Comparison of ENCODE assay signal across 18 mouse cellular contexts in genomic region chr9:61324354-61324753, GRCm38 (mm10). TPM values are rescaled to one million over a fixed set of nuclear protein-coding genes. Genes with fewer than 3 reads are reported as not detected.
DNase-seq lines count a peak whose midpoint lies in the region; ATAC-seq and TF ChIP-seq lines count a peak whose summit lies in the region.
"Had no signal": no experiment of that assay in that cellular context is flagged by ENCODE, and none has a peak within 500 bp of the region (broad histone marks: within the 10 kb centered on the region; RNA-seq: fewer than 3 reads in every experiment).

No protein-coding gene starts in this region.

- H3K27ac ChIP-seq in liver, adult 2 months (replicated peaks; ENCODE audit: insufficient read depth, low read depth, low read length), result no peak overlapping the region
- H3K27ac ChIP-seq in liver, embryonic 12.5 days, result no peak overlapping the region
- peak overlapping the region; percentile 76 for H3K27ac ChIP-seq in forebrain, embryonic 12.5 days
- H3K27ac ChIP-seq in midbrain, embryonic 11.5 days (ENCODE audit: low read depth, low read length), result no peak overlapping the region
- H3K27ac ChIP-seq: heart, embryonic 10.5 days; limb, embryonic 10.5 days; liver, embryonic 15.5 days had no signal

- H3K9ac ChIP-seq in liver, adult 2 months (ENCODE audit: low read depth, low read length), result no peak overlapping the region
- H3K9ac ChIP-seq in liver, embryonic 12.5 days, result no peak overlapping the region
- H3K9ac ChIP-seq in forebrain, embryonic 12.5 days, result no peak overlapping the region
- H3K9ac ChIP-seq in midbrain, embryonic 11.5 days (ENCODE audit: low read length), result no peak overlapping the region
- H3K9ac ChIP-seq: liver, embryonic 15.5 days had no signal

- H3K9me3 ChIP-seq in liver, embryonic 12.5 days (replicated peaks), result no peaks in the 10 kb centered on the region
- no peaks in the 10 kb centered on the region for H3K9me3 ChIP-seq in forebrain, embryonic 12.5 days
- no peaks in the 10 kb centered on the region for H3K9me3 ChIP-seq in midbrain, embryonic 11.5 days (ENCODE audit: control insufficient read depth, low read length)
- H3K9me3 ChIP-seq: heart, embryonic 10.5 days; limb, embryonic 10.5 days; liver, embryonic 15.5 days had no signal

- H3K36me3 ChIP-seq in liver, adult 2 months (ENCODE audit: control insufficient read depth, insufficient read depth, low read length), result no peaks in the 10 kb centered on the region
- H3K36me3 ChIP-seq in liver, embryonic 12.5 days, result no peaks in the 10 kb centered on the region
- H3K36me3 ChIP-seq in forebrain, embryonic 12.5 days (replicated peaks), result no peaks in the 10 kb centered on the region
- no peaks in the 10 kb centered on the region for H3K36me3 ChIP-seq in midbrain, embryonic 11.5 days (ENCODE audit: control insufficient read depth, insufficient read depth, low read length)
- H3K36me3 ChIP-seq: heart, embryonic 10.5 days; limb, embryonic 10.5 days; liver, embryonic 15.5 days had no signal

- 92% methylated on average over 12 of the region's 12 CpGs for WGBS in liver, adult 2 months
- WGBS in liver, embryonic 12.5 days (ENCODE audit: insufficient replicate concordance), result 31% methylated on average over 12 of the region's 12 CpGs
- 5% methylated on average over 12 of the region's 12 CpGs for WGBS in forebrain, embryonic 12.5 days
- 4% methylated on average over 12 of the region's 12 CpGs for WGBS in midbrain, embryonic 11.5 days

- 0 out of 2 replicates have a peak, but pooled peaks have one; percentile 6 for TF ChIP-seq POLR2A in liver, adult 2 months (IDR thresholded peaks at IDR 0.05; ENCODE audit: extremely low read depth, insufficient read depth, low read length)

- ATAC-seq in liver, embryonic 12.5 days, result no peak
- ATAC-seq in forebrain, embryonic 12.5 days (ENCODE audit: low FRiP score), result peak; percentile 80
- 0 out of 2 replicates have a peak, but pooled peaks have one; percentile 55 for ATAC-seq in midbrain, embryonic 11.5 days (ENCODE audit: low FRiP score)
- no peak for ATAC-seq in monocyte, adult 5-6 weeks (replicated peaks; ENCODE audit: insufficient number of reproducible peaks, low FRiP score, low TSS enrichment, poor library complexity, severe bottlenecking)
- ATAC-seq: activated CD4-positive, CD25-positive, alpha-beta regulatory T cell, adult 4 months had no signal

- peaks cover 23% of the 10 kb centered on the region for H3K4me1 ChIP-seq in liver, adult 2 months (ENCODE audit: control insufficient read depth, insufficient read depth, low read length)
- peaks cover 30% of the 10 kb centered on the region for H3K4me1 ChIP-seq in liver, embryonic 12.5 days
- H3K4me1 ChIP-seq in forebrain, embryonic 12.5 days, result peaks cover 37% of the 10 kb centered on the region
- H3K4me1 ChIP-seq in midbrain, embryonic 11.5 days (ENCODE audit: control insufficient read depth, insufficient read depth, low read length), result peaks cover 15% of the 10 kb centered on the region

- no peak overlapping the region for H3K4me2 ChIP-seq in liver, embryonic 12.5 days
- peak overlapping the region; percentile 17 for H3K4me2 ChIP-seq in forebrain, embryonic 12.5 days
- peak overlapping the region; percentile 32 for H3K4me2 ChIP-seq in midbrain, embryonic 11.5 days
- H3K4me2 ChIP-seq: liver, embryonic 15.5 days had no signal

- H3K4me3 ChIP-seq in liver, adult 2 months (ENCODE audit: insufficient read depth, low read depth, low read length), result no peak overlapping the region
- H3K4me3 ChIP-seq in liver, embryonic 12.5 days, result no peak overlapping the region
- no peak overlapping the region for H3K4me3 ChIP-seq in forebrain, embryonic 12.5 days (replicated peaks)
- H3K4me3 ChIP-seq in midbrain, embryonic 11.5 days (ENCODE audit: low read depth, low read length), result no peak overlapping the region
- H3K4me3 ChIP-seq: heart, embryonic 10.5 days; limb, embryonic 10.5 days; liver, embryonic 15.5 days had no signal

- H3K27me3 ChIP-seq in liver, adult 2 months (ENCODE audit: control insufficient read depth, insufficient read depth, low read length), result no peaks in the 10 kb centered on the region
- H3K27me3 ChIP-seq in liver, embryonic 12.5 days (replicated peaks), result peaks cover 83% of the 10 kb centered on the region
- peaks cover 51% of the 10 kb centered on the region for H3K27me3 ChIP-seq in forebrain, embryonic 12.5 days
- no peaks in the 10 kb centered on the region for H3K27me3 ChIP-seq in midbrain, embryonic 11.5 days (ENCODE audit: control insufficient read depth, insufficient read depth, low read length)

- DNase-seq in liver, adult 2 months (ENCODE audit: extremely low read depth, low read depth, low spot score), result no peak
- peak; percentile 90 for DNase-seq in midbrain, embryonic 11.5 days (ENCODE audit: low spot score, missing footprints)
- DNase-seq in retina, postnatal 1 day, result peak; percentile 69
- DNase-seq in cerebellum, adult 11-12 months, result no peak
- DNase-seq: cerebellum, adult 11 months; gastrocnemius, postnatal 10 days; kidney, adult 2 months; kidney, postnatal 4 days; layer of hippocampus, postnatal 36 days; lung, postnatal 4 days; thymus, postnatal 36 days had no signal

- H3K79me2 ChIP-seq in liver, adult 2 months (ENCODE audit: control insufficient read depth, insufficient read depth, low read length), result no peaks in the 10 kb centered on the region

- no peak for TF ChIP-seq CTCF in liver, adult 2 months (IDR thresholded peaks at IDR 0.05; ENCODE audit: low read depth, low read length)

RNA-seq across cellular contexts. Expression of gene Tle3, which starts 47.8 kb away (rescaled TPM):
- 2.4 and 2.9 TPM in 2 replicates for total RNA-seq in liver, adult 2 months (2014; rRNA removed)
- polyA plus RNA-seq in liver, adult 2 months (2012; rRNA removed), result 9.7 and 14.8 TPM in 2 replicates
- 7.7 and 8.2 TPM in 2 replicates for polyA plus RNA-seq in liver, embryonic 12.5 days (2016; fragmentation: Nextera tagmentation; extraction: Ambion mirVana)
- 55.6 and 56.2 TPM in 2 replicates for polyA plus RNA-seq in forebrain, embryonic 12.5 days (2016; fragmentation: Nextera tagmentation; extraction: Ambion mirVana)
- 38.2 and 38.9 TPM in 2 replicates for polyA plus RNA-seq in midbrain, embryonic 11.5 days (2014; fragmentation: Nextera tagmentation; extraction: Ambion mirVana)
- total RNA-seq in monocyte, adult 5-6 weeks (2017), result 96.0 to 177 TPM (median 119 TPM) in 3 replicates

Comparison
In these comparisons a context has a peak if more than half of its experiments do, and no peak if none do; other contexts are left out.
1. DNase-seq: peak in midbrain, embryonic 11.5 days (single experiment) and retina, postnatal 1 day (single experiment); none in liver, adult 2 months (single experiment) and cerebellum, adult 11-12 months (single experiment).
2. ATAC-seq: peak in forebrain, embryonic 12.5 days (single experiment) and midbrain, embryonic 11.5 days (single experiment); none in liver, embryonic 12.5 days (single experiment) and monocyte, adult 5-6 weeks (single experiment).